Comparison of ENCODE assay signal across 8 mouse cellular contexts in the genomic region with DNA sequence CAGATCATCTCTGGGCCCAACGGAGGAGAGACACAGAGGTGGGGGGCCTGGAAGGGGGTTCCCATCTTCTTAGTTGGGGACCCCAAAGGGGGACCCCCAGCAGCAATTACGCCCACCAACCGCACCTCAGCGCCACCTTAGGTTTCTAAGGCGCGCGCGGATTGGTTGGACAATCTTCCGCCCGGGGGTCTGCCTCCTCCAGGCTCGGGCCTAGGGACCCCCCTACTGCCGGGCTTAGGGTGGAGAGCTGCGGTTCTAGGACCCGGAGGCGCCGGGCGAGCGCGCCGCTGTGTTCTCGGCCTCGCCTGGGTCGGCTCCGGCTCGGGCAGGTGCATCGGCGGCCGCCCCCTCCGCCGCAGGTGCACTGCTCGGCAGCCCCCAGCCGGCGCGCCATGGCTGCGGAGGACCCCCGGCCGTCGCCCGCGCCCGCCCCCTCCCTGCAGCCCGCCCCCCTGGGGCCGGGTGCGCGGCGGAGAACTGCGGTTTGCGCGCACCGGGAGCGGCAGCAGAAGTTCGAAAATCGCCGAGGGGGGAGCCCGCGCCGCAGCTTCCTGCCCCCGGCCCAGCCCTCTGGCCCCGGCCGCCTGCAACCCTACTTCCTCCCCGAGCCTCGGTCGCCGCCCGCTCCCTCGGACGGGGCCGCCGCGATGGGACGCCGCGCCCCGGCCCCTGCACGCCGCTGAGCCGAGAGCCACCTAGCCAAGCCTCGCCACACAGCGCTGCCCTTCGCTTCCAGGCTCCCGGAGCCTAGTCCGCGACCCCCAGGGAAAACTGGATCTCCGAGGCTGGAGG. TPM values are rescaled to one million over a fixed set of nuclear protein-coding genes. Genes with fewer than 3 reads are reported as not detected.
A peak's percentile ranks its signal among the peaks of the same experiment; 100 is the strongest.
DNase-seq lines count a peak whose midpoint lies in the region; ATAC-seq lines count a peak whose summit lies in the region.

A gene (plus strand): TSS at position 614 of the 792 bp plus-strand sequence.

- H3K27me3 ChIP-seq in heart, embryonic 10.5 days (ENCODE audit: insufficient read depth, poor library complexity, severe bottlenecking) = peaks cover 81% of the 10 kb centered on the region
- peaks cover 27% of the 10 kb centered on the region for H3K27me3 ChIP-seq in liver, embryonic 16.5 days (ENCODE audit: control insufficient read depth, insufficient read depth, low read depth, low read length)
- peaks cover 4% of the 10 kb centered on the region; the same call in 1 of the 2 replicates for H3K27me3 ChIP-seq in neural tube, embryonic 14.5 days (ENCODE audit: control insufficient read depth, insufficient read depth, low read length)

- peak within 1 kb of the TSS; percentile 83 for H3K27ac ChIP-seq in heart, embryonic 10.5 days
- H3K27ac ChIP-seq in liver, embryonic 16.5 days (ENCODE audit: low read length) = peak within 1 kb of the TSS; percentile 38; the same call in 1 of the 2 replicates
- no peak within 1 kb of the TSS for H3K27ac ChIP-seq in neural tube, embryonic 14.5 days (ENCODE audit: low read depth, low read length)

- 1% methylated on average over 77 of the region's 84 CpGs for WGBS in heart, embryonic 10.5 days
- whole genome bisulfite sequencing in liver, embryonic 16.5 days (ENCODE audit: insufficient replicate concordance) = under 1% methylated on average over 79 of the region's 84 CpGs
- 2% methylated on average over 54 of the region's 84 CpGs for WGBS in neural tube, embryonic 14.5 days

- peak within 1 kb of the TSS; percentile 68 for H3K4me2 ChIP-seq in liver, embryonic 16.5 days (ENCODE audit: low read depth, low read length)
- H3K4me2 ChIP-seq in neural tube, embryonic 14.5 days (ENCODE audit: low read depth, low read length) = peak within 1 kb of the TSS; percentile 81

- peak within 1 kb of the TSS; percentile 77 for H3K4me3 ChIP-seq in heart, embryonic 10.5 days
- H3K4me3 ChIP-seq in liver, embryonic 16.5 days (ENCODE audit: low read depth, low read length) = peak within 1 kb of the TSS; percentile 57
- H3K4me3 ChIP-seq in neural tube, embryonic 14.5 days (ENCODE audit: low read depth, low read length) = peak within 1 kb of the TSS; percentile 62

- peaks cover 40% of the 10 kb centered on the region for H3K4me1 ChIP-seq in heart, embryonic 10.5 days
- peaks cover 7% of the 10 kb centered on the region for H3K4me1 ChIP-seq in liver, embryonic 16.5 days (ENCODE audit: control insufficient read depth, low read depth, low read length)
- peaks cover 13% of the 10 kb centered on the region for H3K4me1 ChIP-seq in neural tube, embryonic 14.5 days (ENCODE audit: control insufficient read depth, insufficient read depth, low read length)

- H3K9me3 ChIP-seq in heart, embryonic 10.5 days = peaks cover 3% of the 10 kb centered on the region; the same call in 1 of the 2 replicates
- H3K9me3 ChIP-seq in liver, embryonic 16.5 days (replicated peaks; ENCODE audit: control insufficient read depth, low read length) = no peaks in the 10 kb centered on the region
- no peaks in the 10 kb centered on the region for H3K9me3 ChIP-seq in neural tube, embryonic 14.5 days (ENCODE audit: control insufficient read depth, low read length)

- peak in 1 of 2 experiments; percentile 42 for DNase-seq in left cerebral cortex, adult 18-20 months (ENCODE audit: low spot score in 2 of 2)
- no peak for DNase-seq in left cerebral cortex, adult 11 months (ENCODE audit: low spot score)
- DNase-seq in brain, adult 2 months (ENCODE audit: low read depth, low spot score) = peak; percentile 49
- no peak for DNase-seq in heart, embryonic 10.5 days (ENCODE audit: low spot score)
- DNase-seq in kidney, adult 9 months = peak; percentile 58

- ATAC-seq in liver, embryonic 16.5 days (ENCODE audit: low read depth) = no peak
- ATAC-seq in neural tube, embryonic 14.5 days (ENCODE audit: low read depth) = peak; percentile 88
- no peak for ATAC-seq in erythroid progenitor cell, adult 5-6 weeks (replicated peaks; ENCODE audit: low FRiP score, poor library complexity, severe bottlenecking)

- H3K36me3 ChIP-seq in heart, embryonic 10.5 days = no peaks in the 10 kb centered on the region
- H3K36me3 ChIP-seq in liver, embryonic 16.5 days (ENCODE audit: control insufficient read depth, insufficient read depth) = no peaks in the 10 kb centered on the region
- no peaks in the 10 kb centered on the region for H3K36me3 ChIP-seq in neural tube, embryonic 14.5 days (ENCODE audit: control insufficient read depth, insufficient read depth, low read length)

- peak within 1 kb of the TSS; percentile 56 for H3K9ac ChIP-seq in liver, embryonic 16.5 days (ENCODE audit: low read depth, low read length)
- H3K9ac ChIP-seq in neural tube, embryonic 14.5 days (replicated peaks; ENCODE audit: low read depth, low read length) = peak within 1 kb of the TSS; percentile 73

RNA-seq across cellular contexts. Expression of the gene that starts here (rescaled TPM):
- 100 to 1,000 TPM; 169 to 206 TPM for total RNA-seq in left cerebral cortex, adult 18-20 months (2021)
- 0.92 and 1.2 TPM in 2 replicates for polyA plus RNA-seq in heart, embryonic 10.5 days (2016; fragmentation: Nextera tagmentation; extraction: Ambion mirVana)
- 5.2 and 6.3 TPM in 2 replicates for polyA plus RNA-seq in liver, embryonic 16.5 days (2015; fragmentation: Nextera tagmentation; extraction: Ambion mirVana)
- polyA plus RNA-seq in neural tube, embryonic 14.5 days (2014; fragmentation: Nextera tagmentation; extraction: Ambion mirVana) = 5.1 and 9.2 TPM in 2 replicates
- 33.2 and 49.9 TPM in 2 replicates for total RNA-seq in erythroid progenitor cell, adult 5-6 weeks (2015; ENCODE audit: low replicate concordance)
- total RNA-seq in erythroid progenitor cell, adult 5-6 weeks (2017; ENCODE audit: low replicate concordance) = 9.2 and 22.3 TPM in 2 replicates

Comparison
In these comparisons a context has a peak if more than half of its experiments do, and no peak if none do; other contexts are left out.
1. DNase-seq: peak in brain, adult 2 months (single experiment) and kidney, adult 9 months (single experiment); none in left cerebral cortex, adult 11 months (single experiment) and heart, embryonic 10.5 days (single experiment).
2. Peak in every context shown above with its lines, with median percentiles within 50 percentile points of each other: H3K4me3 ChIP-seq.